Mouse (Mus musculus) adipose tissue, adult 10 weeks (tissue): ENCODE data around the gene Olfr58. TPM values are rescaled to one million over a fixed set of nuclear protein-coding genes. Genes with fewer than 3 reads are reported as not detected.

ENCODE experiments used
- polyA plus RNA-seq: library from polyadenylated mRNA; stranded (reverse); fragments of 350-450 nt; fragmentation: Illumina TruSeq; extraction: RNeasy Lipid Tissue Mini Kit (QIAGEN cat#74804); gene quantifications from one replicate; pipeline ENCODE4 v1.2.3, GENCODE M21; 2014; ENCODE audit warnings: low read depth, low replicate concordance

The Olfr58 gene
- polyA plus RNA-seq, result not detected

GRCm38 (mm10) chr9:19779983-19780382 is at the start of gene Olfr58:
Gene Olfr58, plus strand, starts transcription at chr9:19780283.

GRCm38 (mm10) chr9:19804606-19805005 is 24.5 kb downstream of the Olfr58 start, which contains the start of gene Olfr859:
Gene Olfr859, plus strand, starts transcription at chr9:19804906.

Other genes starting within 250 kb of the Olfr58 start
- not detected for gene Olfr853, start 239.2 kb upstream of the Olfr58 start, polyA plus RNA-seq
- not detected for gene Olfr854, start 212.9 kb upstream of the Olfr58 start, polyA plus RNA-seq
- gene Olfr855, start 197.7 kb upstream of the Olfr58 start, polyA plus RNA-seq, result not detected
- 15.2 TPM for gene Zfp317, start 158.2 kb upstream of the Olfr58 start, polyA plus RNA-seq
- gene Olfr857, start 70.8 kb upstream of the Olfr58 start, polyA plus RNA-seq, result not detected
- not detected for gene Olfr859, start 24.6 kb downstream of the Olfr58 start, polyA plus RNA-seq
- gene Olfr860, start 69.5 kb downstream of the Olfr58 start, polyA plus RNA-seq, result not detected
- gene Olfr862, start 107.7 kb downstream of the Olfr58 start, polyA plus RNA-seq, result not detected
- gene Olfr77, start 136.6 kb downstream of the Olfr58 start, polyA plus RNA-seq, result not detected
- not detected for gene Olfr866, start 247.8 kb downstream of the Olfr58 start, polyA plus RNA-seq